Mouse (Mus musculus): ENCODE data around the gene Gnas.

Gnas gene

DNA sequence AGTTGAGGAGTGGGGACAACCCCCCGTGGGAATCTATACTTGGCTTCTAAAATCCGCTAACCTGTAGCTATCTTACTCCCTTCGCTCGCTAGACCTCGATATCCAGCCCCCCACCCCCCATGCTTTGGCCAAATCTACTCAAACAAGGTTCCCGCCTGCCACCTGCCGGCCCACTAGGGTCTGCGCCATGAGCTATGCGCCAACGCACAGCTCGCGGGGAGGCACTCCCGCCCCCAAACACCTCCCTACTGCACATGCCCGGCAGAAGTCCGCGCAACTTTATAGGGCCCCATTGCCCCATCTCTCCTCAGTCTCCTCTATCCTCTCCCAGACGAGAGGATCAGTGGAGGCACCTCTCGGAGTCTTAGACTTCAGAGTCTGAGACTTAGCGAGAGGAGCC, at the start of gene Gnas:
Gnas (plus strand) TSS at position 310 of the 400 bp plus-strand sequence.
- no peak for DNase-seq (ENCODE audit: low spot score in 2 of 2)

DNA sequence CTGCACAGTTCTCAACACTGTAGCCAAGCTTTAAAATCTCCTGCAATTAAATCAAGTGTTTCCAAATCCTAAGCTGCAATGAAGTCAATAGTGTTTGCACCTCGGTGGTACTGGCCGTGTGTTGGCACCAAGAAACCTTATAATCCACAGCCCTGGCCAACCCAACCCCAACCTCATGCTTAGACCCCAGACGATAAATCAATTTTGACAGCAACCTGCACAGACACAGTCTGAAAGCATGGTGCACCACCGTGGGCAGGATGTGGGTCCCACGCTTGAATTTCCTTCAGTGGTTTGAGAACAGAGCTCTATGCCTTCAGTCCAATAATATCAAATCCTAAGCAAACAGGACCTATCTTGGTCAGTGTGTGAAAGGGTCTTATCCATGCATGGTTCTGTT, 41.7 kb upstream of the Gnas start:
- no peak for DNase-seq (ENCODE audit: low spot score in 2 of 2)

DNA sequence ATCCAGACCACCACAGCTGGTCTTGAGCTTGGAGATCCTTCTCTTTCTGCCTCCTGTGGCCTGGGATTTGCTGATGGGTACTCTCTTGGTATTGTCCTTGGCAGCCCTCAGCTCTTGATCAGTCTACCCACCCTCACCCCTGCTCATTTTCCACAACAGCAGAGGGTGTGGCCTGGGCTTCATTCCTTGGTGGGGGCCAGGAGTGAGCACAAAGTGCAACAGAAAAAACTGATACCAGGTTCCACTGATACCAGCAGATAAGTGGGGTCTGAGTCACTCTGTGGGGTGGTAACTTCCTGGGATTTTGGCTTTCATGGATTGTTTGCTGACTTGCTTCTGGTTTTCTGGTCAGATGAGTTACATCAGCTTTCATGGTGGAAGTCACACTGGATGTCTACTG, 32.2 kb upstream of the Gnas start:
- DNase-seq (ENCODE audit: low spot score in 2 of 2), result no peak

DNA sequence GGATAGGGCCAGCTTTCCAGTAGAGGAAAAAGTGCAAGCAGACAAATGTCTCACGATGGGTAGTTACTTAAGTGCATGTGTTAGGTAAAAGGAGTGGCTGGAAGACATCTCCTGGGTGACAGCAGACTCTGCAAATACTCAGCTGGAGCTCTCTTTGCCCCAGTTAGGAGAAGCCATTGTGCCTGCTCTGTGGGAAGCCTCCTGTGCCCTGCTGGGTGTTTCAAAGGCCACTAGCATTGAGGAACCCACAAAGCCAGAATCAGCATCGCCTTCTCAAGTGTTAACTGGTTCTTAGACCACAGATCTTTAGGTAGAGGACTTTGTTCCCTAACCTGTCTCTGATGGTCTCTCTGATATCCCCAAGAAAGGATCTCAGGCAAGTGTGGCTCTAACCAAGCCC, 26.8 kb upstream of the Gnas start:
- DNase-seq (ENCODE audit: low spot score in 2 of 2), result no peak

DNA sequence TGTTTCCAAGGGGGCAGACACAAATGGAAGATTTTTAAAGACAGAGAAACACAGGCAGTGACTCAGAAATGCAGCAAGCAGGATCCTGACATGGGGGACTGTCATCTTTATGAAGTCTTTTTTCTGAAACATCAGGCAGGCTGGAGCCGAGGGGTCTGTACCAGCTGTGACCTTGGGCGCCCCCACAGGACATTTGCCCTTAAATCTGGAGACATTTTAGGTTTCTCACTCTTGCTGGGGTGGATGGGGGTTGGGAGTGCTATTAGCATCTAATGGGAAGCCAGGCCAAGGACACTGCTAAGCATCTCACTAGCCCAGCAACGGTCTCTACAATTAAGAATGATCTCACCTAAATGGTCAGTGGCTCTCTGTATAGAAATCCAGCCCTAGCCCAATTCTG, 24.1 kb upstream of the Gnas start:
- DNase-seq (ENCODE audit: low spot score in 2 of 2), result no peak

DNA sequence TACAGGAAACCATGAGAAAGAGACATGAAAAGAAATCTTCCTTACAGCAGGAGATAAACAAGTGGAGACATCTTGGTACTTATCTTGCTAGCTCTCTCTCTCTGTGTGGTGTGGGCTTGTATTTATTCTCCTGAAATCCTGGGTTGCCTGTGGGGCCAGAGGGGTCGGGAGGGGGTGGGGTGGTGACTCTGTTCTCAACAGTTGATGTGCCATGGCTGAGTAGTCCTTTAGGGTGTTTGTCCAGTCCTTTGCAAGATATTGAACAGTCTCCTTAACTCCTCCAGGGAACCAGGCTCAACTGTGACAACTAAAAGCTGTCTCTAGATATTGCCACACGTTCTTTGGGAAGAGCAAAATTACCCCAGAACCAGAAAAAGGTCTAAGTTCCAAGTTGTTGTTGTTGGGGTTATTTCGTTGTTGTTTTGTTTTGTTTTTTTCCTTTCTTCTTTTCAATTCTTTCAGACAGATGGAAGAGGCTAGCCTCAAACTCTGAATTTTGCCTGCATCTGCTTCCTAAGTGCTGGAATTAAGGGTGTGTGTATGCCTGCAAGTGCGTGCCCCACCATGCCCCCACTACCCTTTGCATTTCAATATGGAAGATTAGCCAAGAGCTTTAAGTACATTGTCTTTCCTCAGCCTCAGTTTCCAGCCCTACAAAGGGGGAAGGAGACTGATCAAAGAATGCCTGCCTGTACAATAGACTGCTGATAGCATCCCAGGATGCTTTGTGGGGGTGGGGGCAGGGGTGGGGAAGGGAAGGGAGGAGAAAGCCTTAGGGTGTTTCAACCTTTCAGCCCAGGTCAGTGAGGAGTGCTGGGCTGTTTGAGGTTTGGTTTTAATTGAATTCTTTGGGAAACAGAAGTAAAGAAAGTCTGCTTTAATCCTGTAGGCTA, 23.0 kb upstream of the Gnas start:
- DNase-seq (ENCODE audit: low spot score in 2 of 2), result no peak

DNA sequence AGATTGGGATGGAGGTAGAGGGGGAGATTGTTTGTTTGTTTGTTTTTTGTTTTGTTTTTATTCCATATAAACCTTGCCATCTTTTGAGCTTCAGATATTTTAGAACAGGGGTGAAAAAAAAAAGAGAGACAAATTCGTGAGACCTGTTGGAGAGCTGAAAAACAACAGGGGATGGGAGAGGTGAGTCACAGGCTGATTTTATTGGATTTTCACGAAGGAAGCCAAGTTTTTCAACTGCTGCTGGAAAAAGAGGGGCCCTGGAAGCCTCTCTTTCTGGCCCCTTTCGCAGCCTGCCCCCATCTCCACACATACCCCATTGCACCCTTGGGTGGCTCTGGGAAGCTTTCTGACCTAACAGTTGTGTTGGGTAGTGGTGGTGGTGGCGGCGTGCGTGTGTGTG, 22.3 kb upstream of the Gnas start:
- no peak for DNase-seq (ENCODE audit: low spot score in 2 of 2)

DNA sequence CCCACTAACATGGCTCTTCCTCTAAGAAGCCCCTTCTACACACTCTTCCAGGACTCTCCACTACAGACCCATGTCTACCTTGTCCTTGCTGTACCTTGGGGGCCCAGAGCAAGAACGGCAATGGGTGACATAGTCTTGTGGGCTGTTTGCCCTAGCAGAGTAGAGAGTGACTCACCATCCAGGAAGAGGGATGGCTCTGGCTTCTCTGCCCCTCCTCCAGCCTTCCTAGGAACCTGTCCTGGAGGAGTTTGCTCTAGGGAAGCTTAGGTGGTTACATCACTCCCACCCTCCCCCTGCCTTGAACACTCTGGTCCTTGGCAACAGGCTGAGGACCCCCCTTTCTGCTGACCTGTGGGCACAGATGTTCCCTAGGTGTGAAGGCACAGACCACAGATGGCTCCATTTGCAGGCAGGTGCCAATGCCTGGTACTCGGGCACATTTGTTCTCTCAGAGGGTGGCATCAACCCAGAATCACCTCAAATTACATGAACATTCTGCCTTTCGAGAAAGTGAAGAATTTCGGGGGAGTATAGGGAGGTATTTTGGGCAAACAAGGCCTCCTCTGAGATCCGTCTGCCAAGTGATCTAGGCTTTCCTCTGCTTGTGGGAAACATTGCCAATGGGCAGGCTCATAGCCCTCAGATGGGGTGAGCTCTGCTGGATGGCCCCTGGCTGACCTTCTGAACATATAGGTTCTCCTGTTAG, 20.9 kb upstream of the Gnas start:
- DNase-seq (ENCODE audit: low spot score in 2 of 2), result no peak

DNA sequence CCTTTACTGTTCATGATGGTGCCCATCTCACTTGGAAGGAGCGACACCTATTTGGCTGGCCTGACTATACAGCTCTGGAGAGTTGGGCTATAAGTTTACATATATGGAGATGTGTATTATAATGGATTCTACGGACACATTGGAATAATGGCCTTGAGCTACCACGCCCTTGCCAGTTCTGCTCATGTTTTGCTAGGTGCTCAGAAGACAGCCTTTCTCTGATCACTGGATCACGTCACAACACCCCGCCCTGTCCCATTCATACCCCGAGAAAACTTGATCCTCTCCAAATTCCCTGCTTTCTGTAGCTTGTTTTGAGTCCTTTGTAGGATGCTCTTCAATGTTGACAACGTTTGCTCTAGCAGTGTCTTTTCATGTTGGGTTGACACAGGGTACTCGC, 19.9 kb upstream of the Gnas start:
- no peak for DNase-seq (ENCODE audit: low spot score in 2 of 2)

DNA sequence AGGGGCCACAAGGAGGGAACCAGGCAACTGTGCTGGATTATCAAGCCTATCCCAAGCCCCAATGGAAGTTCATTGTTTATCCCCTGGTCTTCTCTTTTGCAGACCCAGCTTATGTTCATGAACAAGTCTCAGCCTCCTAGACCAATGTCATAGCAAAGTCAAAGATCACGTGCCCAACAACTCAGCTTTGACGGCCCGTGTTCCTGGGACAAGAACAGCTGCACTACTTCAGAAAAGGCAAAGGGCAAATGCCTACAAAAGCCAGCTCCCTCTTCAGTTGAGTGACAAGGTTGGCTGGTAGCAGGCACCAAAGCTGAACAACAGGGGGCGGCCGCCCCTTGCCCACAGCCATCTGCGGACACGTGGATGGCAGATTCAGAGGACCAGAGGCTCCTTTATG, 13.7 kb upstream of the Gnas start:
- no peak for DNase-seq (ENCODE audit: low spot score in 2 of 2)

DNA sequence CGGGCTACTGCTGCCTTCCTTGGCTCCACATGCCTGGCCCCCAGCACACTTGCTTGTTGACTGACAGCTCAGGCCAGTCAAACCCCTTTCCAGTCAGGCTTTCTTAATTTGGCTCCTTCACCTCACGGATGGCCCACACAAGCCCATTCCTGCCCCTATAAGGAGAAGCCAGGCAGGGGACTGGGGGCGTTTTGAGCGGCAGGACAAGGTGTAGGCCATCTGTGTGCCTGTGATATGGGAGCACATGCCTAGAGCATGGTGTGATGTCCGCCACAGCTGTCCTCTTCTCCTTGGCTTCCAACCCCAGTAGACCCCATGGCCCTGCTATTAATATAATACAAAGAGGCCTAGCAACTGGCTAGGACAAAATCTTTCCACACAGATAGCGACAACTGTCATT, 12.7 kb upstream of the Gnas start:
- DNase-seq (ENCODE audit: low spot score in 2 of 2), result no peak

DNA sequence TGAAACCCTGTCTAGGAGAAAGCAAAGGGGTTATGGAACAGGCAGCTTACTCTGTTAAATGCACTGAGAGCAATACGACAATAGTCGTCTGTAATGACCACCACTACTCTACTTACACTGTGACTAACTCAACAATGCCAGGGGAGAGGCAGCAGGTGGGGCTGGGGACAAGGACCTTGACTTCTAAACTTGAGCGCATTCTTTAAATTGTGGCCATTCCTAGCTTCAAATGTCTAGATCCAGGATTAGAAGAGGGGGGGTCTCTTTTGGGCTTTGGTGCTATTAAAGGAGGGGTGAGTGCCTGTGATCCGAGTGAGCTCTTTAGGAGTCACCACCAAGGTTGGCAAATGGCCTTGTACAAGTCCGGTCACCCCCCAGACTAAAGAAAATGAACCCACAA, 11.0 kb upstream of the Gnas start:
- no peak for DNase-seq (ENCODE audit: low spot score in 2 of 2)

DNA sequence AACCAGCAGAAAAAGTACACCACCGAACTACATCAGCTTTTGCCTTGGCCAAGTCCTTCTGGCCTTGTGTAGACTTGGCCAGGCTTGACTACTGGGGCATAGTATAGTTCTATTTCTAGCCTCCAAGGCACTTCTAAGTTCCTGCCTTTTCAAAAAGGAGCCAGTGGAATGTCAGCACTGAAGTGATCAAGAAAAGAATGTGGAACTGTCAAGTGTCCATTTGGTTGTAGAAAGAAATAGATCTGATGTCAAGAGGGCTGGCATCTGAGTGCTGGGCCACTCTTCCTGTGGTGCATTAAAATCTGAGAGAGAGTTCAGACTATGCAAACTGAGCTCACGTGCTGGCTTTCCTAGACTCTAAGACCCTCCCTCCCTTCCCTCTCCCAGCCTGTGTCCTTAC, 10.2 kb upstream of the Gnas start:
- DNase-seq (ENCODE audit: low spot score in 2 of 2), result no peak

DNA sequence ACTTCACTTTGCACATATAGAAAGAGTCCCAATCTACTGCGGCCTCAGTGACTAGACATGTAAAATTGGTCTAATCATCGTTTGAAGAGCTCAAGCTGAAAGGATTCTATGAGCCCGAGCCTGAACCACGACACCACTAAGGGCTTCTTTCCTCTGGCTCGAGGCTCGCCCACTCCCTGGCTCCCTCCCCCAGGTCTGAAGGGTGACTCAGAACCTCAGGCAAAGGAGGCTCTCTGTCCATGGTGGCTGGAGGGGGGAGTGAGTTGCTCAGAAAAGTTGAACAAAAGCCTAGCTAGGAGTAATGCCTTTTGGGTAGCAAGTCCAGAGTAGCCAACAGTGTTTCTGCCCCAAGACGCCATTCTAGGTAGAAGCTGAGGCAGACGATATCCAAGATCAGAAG, 4.3 kb upstream of the Gnas start:
- no peak for DNase-seq (ENCODE audit: low spot score in 2 of 2)

DNA sequence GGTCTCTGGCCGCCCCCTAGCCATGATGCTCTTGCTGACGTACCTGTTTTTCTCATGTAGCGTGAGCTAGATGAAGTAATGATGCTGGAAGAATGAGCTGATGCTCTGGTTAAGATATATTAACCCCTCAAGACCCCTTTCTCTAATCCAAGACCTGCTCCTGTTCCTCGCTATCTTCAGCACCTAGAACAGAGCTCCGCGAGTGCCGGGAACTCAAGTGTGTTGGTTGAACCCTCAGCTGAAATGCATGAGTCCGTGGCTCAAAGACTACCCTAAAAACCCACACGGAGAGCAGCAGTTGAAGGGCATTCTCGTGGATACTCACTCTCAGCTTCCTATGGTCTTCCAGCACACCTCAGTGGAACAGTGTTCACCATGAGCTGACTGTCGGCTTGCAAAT, 779 bp upstream of the Gnas start:
- DNase-seq (ENCODE audit: low spot score in 2 of 2), result no peak

DNA sequence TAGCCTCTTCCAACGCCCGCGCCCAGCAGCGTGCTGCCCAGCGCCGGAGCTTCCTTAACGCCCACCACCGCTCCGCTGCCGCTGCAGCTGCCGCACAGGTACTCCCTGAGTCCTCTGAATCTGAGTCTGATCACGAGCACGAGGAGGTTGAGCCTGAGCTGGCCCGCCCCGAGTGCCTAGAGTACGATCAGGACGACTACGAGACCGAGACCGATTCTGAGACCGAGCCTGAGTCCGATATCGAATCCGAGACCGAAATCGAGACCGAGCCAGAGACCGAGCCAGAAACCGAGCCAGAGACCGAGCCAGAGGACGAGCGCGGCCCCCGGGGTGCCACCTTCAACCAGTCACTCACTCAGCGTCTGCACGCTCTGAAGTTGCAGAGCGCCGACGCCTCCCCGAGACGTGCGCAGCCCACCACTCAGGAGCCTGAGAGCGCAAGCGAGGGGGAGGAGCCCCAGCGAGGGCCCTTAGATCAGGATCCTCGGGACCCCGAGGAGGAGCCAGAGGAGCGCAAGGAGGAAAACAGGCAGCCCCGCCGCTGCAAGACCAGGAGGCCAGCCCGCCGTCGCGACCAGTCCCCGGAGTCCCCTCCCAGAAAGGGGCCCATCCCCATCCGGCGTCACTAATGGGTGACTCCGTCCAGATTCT, 812 bp downstream of the Gnas start:
- DNase-seq (ENCODE audit: low spot score in 2 of 2), result no peak

DNA sequence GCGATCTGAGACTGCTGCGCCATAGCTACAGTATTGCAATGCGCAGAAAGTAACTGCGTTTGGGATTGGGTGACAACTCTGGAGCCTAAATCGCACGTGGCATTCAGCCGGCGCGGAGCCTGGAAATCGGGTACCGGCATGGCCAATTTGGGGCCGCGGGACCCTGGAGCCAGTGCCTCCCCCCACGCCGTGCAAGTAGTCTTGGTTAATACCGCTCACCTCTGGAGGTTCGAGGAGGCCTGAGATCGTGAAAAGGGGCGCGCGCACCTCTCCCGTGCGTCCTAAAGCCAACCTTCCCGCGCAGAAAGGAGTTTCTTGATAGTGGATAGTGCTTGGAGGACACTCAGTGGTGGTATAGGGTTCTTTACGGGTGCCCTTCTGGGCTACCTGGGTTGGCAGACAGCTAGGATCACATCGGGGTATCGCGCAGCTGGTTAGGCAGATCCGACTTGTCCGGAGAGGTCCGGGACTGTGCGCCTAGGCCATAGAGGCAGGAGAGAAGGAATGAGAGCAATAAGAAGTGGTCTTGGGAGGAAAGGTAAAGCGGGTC, 1.9 kb downstream of the Gnas start:
- no peak for DNase-seq (ENCODE audit: low spot score in 2 of 2)

DNA sequence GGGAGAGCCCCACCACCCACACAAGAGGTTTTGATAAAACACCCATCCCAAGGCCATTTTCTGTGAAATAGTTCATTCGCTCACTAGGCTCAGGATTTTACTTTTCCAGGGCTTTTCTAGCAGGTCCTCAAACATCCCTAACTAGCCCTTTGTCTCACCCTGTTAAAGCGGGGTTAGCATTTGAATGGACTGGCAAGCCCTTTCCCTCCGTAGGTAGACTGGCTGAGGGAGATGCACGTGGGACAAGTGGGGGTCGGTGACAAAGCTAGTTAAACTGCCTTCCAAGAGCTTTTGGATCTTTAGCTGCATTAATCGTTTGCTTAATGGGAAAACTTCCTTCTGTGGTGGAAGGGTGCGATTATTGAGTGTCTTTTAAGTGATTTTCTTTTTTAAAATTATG, 3.8 kb downstream of the Gnas start:
- no peak for DNase-seq (ENCODE audit: low spot score in 2 of 2)

DNA sequence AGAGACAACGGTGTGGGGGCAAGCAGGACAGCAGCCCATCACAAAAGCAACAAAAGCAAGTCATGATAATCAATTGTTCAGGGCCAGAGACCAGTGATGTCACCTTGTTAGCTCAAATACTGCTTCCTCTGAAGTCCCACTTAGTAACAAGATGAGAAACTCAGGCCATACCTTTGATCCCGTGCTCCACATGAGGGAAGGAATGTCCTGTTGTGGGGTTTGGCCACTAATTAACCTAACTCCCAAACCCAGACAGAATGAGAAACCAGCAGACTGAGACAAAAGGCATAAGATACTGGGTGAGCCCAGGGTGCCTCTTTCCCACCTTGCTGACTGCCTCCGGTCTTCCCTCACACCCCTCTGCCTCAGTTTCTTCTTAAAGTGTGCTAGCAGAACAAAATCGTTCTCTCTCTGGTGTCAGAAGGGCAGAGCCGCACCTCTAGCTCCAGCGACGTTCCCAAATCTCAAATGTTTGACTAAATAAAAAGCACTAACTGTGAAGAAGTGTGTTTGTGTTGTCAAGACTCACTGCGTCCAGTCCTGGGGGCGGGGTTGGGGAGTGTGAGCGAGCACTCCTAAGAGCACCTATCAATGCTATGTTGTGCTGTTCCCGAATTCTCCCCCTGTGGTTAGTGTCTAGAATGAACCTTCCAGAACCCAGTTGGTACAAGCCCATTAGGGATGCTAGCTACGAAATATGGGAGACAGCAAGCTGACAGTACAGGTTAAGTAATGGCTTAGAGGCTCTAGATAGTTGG, 4.7 kb downstream of the Gnas start:
- no peak for DNase-seq (ENCODE audit: low spot score in 2 of 2)

DNA sequence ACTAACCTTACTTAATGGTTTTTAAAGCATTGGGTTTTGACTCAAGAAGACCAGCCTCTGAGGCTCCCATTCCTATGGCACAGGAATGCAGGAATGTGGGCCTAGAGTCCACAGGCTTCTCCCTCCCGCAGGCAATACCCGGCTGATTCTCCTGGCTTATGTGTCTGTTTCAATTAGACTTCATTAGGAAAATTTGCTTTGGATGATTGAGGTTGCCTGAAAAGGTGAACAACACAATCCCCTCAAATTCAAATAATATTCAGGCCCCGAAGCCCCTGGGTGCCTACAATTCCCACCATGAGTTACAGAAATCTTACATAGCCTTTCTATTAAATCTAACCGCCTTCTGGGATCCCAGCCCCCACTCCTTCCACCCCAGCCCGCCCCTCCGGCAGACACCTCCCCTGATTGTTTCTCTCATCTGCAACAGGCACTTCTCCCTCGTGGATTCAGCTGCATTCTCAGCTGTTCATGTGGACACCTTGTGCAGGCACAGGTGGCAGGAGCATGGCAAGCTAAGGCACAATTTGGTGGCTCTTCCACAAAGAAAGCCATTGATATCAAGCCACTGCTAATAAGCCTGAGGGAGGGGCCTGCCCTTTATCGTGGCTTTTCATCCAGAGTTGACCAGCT, 7.0 kb downstream of the Gnas start:
- no peak for DNase-seq (ENCODE audit: low spot score in 2 of 2)

DNA sequence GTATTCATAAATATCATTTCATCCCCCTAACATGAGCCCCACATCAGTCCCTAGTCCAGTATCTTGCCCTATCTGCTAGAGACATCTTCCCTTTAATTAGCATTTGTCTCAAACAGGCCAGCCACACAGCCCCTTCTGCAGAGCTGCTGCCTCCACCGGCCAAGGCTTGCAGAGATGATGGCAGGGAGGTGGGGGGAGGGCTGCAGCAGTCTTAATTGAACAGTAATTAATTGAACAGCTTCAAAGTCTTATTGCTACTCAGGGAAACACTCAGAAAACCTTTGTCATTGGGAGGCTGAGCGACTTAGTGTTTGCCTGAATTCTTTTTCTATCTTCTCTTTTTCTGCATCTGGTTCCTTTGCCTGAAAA, 7.5 kb downstream of the Gnas start:
- DNase-seq (ENCODE audit: low spot score in 2 of 2), result no peak
